Mouse (Mus musculus) midbrain, postnatal 0 days (tissue): ENCODE data around the gene Arhgap4. TPM values are rescaled to one million over a fixed set of nuclear protein-coding genes. Genes with fewer than 3 reads are reported as not detected.
A peak's percentile ranks its signal among the peaks of the same experiment; 100 is the strongest.

Experiments
- ATAC-seq: fragments of 200-750 bp; cut with Nextera tagmentation; 2 replicates; pipeline ENCODE4 v1.8.0; 2017; ENCODE audit warnings: moderate number of reproducible peaks, mild to moderate bottlenecking, moderate TSS enrichment, moderate library complexity; ENCODE audit not compliant: low FRiP score
- DNase-seq: peaks from one replicate; pipeline ENCODE4 v3.0.0-alpha.2; 2015; ENCODE audit warnings: low spot score
- H3K27ac ChIP-seq: fragments of 300-500 bp; sonication (generic); 2 replicates; pipeline ENCODE4 v1.5.1; 2014; ENCODE audit warnings: low read depth, mild to moderate bottlenecking, low read length, mixed read lengths
- H3K27me3 ChIP-seq: fragments of 300-500 bp; sonication (generic); 2 replicates; pipeline ENCODE4 v1.6.1; 2014; ENCODE audit warnings: low read length, control low read depth, mixed read lengths; ENCODE audit not compliant: insufficient read depth
- H3K36me3 ChIP-seq: fragments of 300-500 bp; sonication (generic); 2 replicates; pipeline ENCODE4 v1.6.1; 2014; ENCODE audit warnings: low read length, control low read depth, mixed read lengths; ENCODE audit not compliant: insufficient read depth
- H3K4me1 ChIP-seq: fragments of 300-500 bp; sonication (generic); 2 replicates; pipeline ENCODE4 v1.6.1; 2014; ENCODE audit warnings: mild to moderate bottlenecking, control low read depth, antibody characterized with exemption, low read length, mixed read lengths; ENCODE audit not compliant: insufficient read depth
- H3K4me2 ChIP-seq: fragments of 300-500 bp; sonication (generic); 2 replicates; pipeline ENCODE4 v1.6.1; 2014; ENCODE audit warnings: low read depth, mild to moderate bottlenecking, low read length, mixed read lengths; ENCODE audit not compliant: poor library complexity, severe bottlenecking
- H3K4me3 ChIP-seq: fragments of 300-500 bp; sonication (generic); 2 replicates; pipeline ENCODE4 v1.5.1; 2014; ENCODE audit warnings: low read depth, mild to moderate bottlenecking, low read length, moderate library complexity
- H3K9ac ChIP-seq: fragments of 300-500 bp; sonication (generic); replicated peaks from 2 replicates; pipeline ENCODE4 v1.6.1; 2014; ENCODE audit warnings: mild to moderate bottlenecking, low read length, moderate library complexity, mixed read lengths; ENCODE audit not compliant: poor library complexity, severe bottlenecking
- H3K9me3 ChIP-seq: fragments of 300-500 bp; sonication (generic); 2 replicates; pipeline ENCODE4 v1.6.1; 2016; ENCODE audit warnings: low read length, control low read depth
- CTCF ChIP-seq: IDR thresholded peaks from 2 replicates; pipeline ENCODE4 v1.5.1; 2016; ENCODE audit warnings: antibody characterized with exemption, mild to moderate bottlenecking
- WGBS: fragments of 180-500 bp; shearing (Covaris S2); extraction: QIAGEN DNeasy Blood & Tissue Kit; methylation state at CpG from one replicate; pipeline ENCODE4 v1.1.7; 2014; 5-methylcytosine and 5-hydroxymethylcytosine counted together
- polyA plus RNA-seq: library from polyadenylated mRNA; unstranded; fragments of >200 nt; fragmentation: Nextera tagmentation; extraction: Ambion mirVana; gene quantifications from 2 replicates; pipeline ENCODE4 v1.2.1, GENCODE M21; 2015
- total RNA-seq: library from RNA; depleted of rRNA; stranded (reverse); fragments of >200 nt; gene quantifications from 2 replicates; pipeline ENCODE4 v1.2.3, GENCODE M21; 2014

The Arhgap4 gene
- total and polyA plus RNA-seq, 2 experiments from 2014 or later, result 1.4 to 4.8 TPM

DNA sequence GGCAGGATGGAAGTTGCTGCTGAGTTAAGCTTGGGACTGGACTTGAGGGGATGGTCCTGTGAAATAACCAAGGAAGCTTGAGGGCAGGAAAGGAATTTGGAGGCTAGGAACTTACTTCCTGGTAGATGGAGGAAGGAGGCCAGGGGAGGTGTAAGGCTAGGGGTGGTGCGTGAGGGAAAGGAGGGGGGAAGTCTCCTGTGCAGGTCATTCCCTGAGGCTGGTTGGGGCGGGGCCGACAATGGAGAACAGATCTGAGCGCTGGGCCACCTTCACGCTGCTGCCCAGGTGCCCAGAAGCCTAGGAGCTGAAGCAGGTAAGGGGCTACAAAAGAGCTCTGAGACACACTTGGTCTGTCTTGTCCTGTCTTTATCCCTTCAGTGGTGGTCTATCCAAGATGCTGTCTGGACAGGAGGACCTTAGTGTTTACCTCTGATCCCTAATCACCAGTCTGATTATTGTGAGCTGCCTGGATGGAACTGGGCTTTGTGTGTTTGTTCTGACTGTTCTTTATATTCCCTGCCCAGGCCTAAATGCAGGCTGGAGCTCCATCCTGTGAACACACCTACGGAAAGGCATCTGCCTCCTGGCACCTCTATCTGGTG is 30.0 kb downstream of the Arhgap4 start, which contains the start of gene Avpr2:
Gene Avpr2 (plus strand): TSS at position 552 of the 602 bp plus-strand sequence.
- no peaks in the 10 kb centered on the region for H3K4me1 ChIP-seq
- no peaks in the 10 kb centered on the region for H3K36me3 ChIP-seq
- 84% methylated on average over 6 of the region's 6 CpGs for WGBS
- no peak within 1 kb of the TSS for H3K27ac ChIP-seq
- H3K4me2 ChIP-seq, result no peak within 1 kb of the TSS
- H3K9ac ChIP-seq, result no peak within 1 kb of the TSS
- no peak within 1 kb of the TSS for H3K4me3 ChIP-seq
- TF ChIP-seq CTCF, result no peak
- DNase-seq, result no peak
- no peaks in the 10 kb centered on the region for H3K27me3 ChIP-seq
- no peaks in the 10 kb centered on the region for H3K9me3 ChIP-seq
- no peak for ATAC-seq

DNA sequence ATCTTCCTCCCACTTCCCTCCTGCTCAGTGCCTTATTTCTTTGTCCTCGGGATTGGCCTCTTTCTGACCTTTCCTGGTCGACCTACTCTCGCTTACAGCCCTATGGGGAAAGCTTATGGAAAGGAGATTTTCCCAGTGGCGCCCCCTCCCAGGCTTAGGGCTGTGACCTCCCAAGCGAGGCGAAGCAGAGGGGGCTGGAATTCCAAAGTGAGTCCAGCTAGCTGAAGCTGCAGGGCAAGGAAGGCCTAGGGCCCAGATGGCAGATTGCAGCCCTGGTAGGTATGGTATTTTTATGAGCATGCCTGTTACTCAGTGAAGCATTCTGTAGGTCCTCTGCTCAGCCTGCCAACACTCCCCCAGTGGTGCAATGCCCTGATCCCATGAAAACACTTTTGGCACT is 40.2 kb downstream of the Arhgap4 start:
- DNase-seq (no peak), ATAC-seq (peak; percentile 17; the same call in 1 of the 2 replicates)
- H3K36me3 ChIP-seq, result no peaks in the 10 kb centered on the region
- H3K4me2 ChIP-seq, result peak overlapping the region; percentile 57
- WGBS, result 21% methylated on average over 6 of the region's 6 CpGs
- peak overlapping the region; percentile 53; the same call in 1 of the 2 replicates for H3K4me3 ChIP-seq
- TF ChIP-seq CTCF, result peak; percentile 32
- no peaks in the 10 kb centered on the region for H3K27me3 ChIP-seq
- H3K27ac ChIP-seq, result peak overlapping the region; percentile 65; the same call in 1 of the 2 replicates
- H3K9me3 ChIP-seq, result no peaks in the 10 kb centered on the region
- H3K9ac ChIP-seq, result peak overlapping the region; percentile 63; the same call in 1 of the 2 replicates
- no peaks in the 10 kb centered on the region for H3K4me1 ChIP-seq

DNA sequence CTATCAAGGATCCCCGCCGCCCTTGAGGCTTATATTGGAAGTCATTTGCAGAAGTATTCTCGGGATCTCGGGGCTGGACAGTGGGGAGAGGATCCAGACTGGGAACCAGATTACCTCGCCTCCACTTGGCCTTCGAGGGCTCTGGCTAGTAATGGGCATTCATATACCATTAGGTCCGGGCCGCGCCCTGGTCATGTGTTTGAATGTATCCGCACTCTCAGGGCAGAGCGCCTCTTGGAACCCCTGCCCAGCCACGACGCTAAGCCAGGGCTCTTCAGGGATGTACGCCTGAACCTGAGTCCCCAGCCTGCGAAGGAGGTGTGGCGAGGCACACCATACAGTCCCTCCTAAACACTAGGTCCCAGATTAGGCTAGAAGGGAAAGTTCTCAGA is 40.6 kb downstream of the Arhgap4 start:
- H3K4me3 ChIP-seq, result peak overlapping the region; percentile 53
- DNase-seq, result no peak
- peak overlapping the region; percentile 57 for H3K4me2 ChIP-seq
- ATAC-seq, result peak; percentile 55
- peak overlapping the region; percentile 65; the same call in 1 of the 2 replicates for H3K27ac ChIP-seq
- H3K9me3 ChIP-seq, result no peaks in the 10 kb centered on the region
- no peaks in the 10 kb centered on the region for H3K27me3 ChIP-seq
- H3K9ac ChIP-seq, result peak overlapping the region; percentile 63
- no peaks in the 10 kb centered on the region for H3K36me3 ChIP-seq
- H3K4me1 ChIP-seq, result no peaks in the 10 kb centered on the region; the same call in 1 of the 2 replicates
- WGBS, result 28% methylated on average over 16 of the region's 16 CpGs
- no peak for TF ChIP-seq CTCF

DNA sequence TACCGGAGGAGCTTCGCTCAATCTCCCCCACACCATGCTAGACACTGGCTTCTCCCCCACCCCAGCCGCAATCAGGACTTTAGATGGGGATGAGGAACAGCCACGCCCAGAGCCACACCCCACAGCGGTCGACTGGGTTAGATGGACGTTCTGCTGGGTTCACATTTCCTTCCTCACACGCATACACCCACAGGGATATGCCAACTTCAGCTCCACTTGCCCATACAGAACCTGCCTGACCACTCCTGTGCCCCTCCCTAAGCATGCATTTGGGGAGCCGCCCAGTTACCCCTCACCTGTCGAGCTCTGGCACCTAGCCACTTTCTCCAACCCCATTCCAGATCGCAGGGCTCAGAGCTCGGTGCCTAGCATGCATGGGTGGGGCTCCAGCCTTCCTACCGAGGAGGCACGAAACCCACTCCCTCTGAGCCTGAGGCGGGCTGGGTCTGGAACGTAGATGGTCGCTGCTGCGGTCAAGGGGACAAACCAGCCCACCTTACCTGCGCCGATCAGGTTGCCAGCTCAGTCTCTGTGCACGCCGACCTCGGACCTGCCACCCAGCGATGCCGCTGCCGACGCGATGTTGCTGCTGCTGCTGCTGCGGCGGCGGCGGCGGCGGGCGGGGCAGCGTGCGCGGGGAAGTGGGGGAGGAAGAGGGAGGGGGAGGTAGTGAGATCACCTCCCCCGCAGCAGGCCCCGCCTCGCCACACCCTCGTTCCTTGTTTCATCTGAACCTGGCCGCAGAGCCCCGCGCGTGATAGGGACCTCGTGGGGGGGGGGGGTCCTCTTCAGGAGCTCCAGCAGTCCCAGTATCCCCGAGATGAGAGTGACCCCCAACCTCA is 41.3 kb downstream of the Arhgap4 start:
- TF ChIP-seq CTCF, result no peak
- 19% methylated on average over 24 of the region's 48 CpGs for WGBS
- DNase-seq (peak; percentile 53), ATAC-seq (peak; percentile 57)
- Histone ChIP-seq H3K9ac (peak overlapping the region; percentile 63), H3K36me3 (no peaks in the 10 kb centered on the region), H3K4me2 (peak overlapping the region; percentile 57), H3K27ac (peak overlapping the region; percentile 65), H3K4me3 (peak overlapping the region; percentile 53), H3K9me3 (no peaks in the 10 kb centered on the region), H3K4me1 (no peaks in the 10 kb centered on the region; the same call in 1 of the 2 replicates), H3K27me3 (no peaks in the 10 kb centered on the region)

DNA sequence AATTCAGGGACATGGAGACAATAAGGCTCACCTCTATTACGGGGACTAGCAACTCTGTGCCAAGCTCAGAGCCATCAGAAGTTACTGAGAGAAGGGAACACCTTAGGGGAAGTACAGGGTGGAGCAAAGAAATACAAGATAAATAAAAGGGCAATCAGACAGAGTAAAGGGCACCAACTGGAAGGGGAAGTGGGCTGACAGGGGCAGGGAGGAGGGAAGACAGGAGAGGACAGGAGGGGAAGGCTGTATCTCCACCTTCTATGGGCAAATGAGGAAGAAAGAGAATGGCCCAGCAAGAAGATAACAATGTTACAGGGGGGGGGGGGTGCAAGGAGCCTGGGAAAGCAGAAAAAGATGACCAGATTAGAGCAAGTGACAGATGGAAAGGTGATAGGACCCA is 44.7 kb downstream of the Arhgap4 start:
- ATAC-seq, result no peak
- TF ChIP-seq CTCF, result no peak
- WGBS, result 84% methylated on average over 1 of the region's 1 CpGs

DNA sequence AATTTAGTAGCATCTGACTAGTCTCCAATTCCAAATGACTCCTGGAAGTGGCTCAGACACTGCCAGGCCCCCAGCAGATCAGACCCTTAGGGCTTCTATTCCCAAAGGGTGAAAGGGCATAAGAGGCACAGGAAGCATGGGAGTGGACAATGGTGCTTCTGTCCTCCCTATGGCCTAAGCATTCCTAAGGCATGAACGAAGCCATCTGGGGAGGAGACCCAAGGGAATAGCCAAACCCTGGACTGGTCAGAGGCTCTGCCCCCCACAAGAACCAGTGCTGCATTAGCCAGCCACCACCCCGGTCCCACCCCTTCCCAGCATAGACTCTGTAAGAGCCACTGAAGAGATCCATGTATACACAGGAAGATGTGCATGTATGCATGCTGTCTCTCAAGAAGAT is 45.8 kb downstream of the Arhgap4 start:
- TF ChIP-seq CTCF, result no peak
- H3K9me3 ChIP-seq, result no peaks in the 10 kb centered on the region
- WGBS, result 64% methylated on average over 2 of the region's 2 CpGs
- H3K4me3 ChIP-seq, result 0 out of 2 replicates have a peak overlapping the region, but pooled peaks have one; percentile 5
- ATAC-seq (no peak), DNase-seq (no peak)
- H3K36me3 ChIP-seq, result no peaks in the 10 kb centered on the region
- H3K4me1 ChIP-seq, result no peaks in the 10 kb centered on the region; the same call in 1 of the 2 replicates
- H3K27ac ChIP-seq, result no peak overlapping the region
- H3K9ac ChIP-seq, result no peak overlapping the region
- H3K4me2 ChIP-seq, result peak overlapping the region; percentile 36
- no peaks in the 10 kb centered on the region for H3K27me3 ChIP-seq

More for the DNA sequence above, 44.7 kb downstream of the Arhgap4 start:
- peak overlapping the region; percentile 36 for H3K4me2 ChIP-seq
- H3K36me3 ChIP-seq, result no peaks in the 10 kb centered on the region
- H3K9me3 ChIP-seq, result no peaks in the 10 kb centered on the region
- peak overlapping the region; percentile 6 for H3K4me3 ChIP-seq
- no peak for DNase-seq
- no peak overlapping the region for H3K9ac ChIP-seq
- no peak overlapping the region for H3K27ac ChIP-seq
- no peaks in the 10 kb centered on the region for H3K27me3 ChIP-seq
- no peaks in the 10 kb centered on the region; the same call in 1 of the 2 replicates for H3K4me1 ChIP-seq
